Mouse (Mus musculus) cortical plate, adult 2 months (tissue): ENCODE measurements around the gene Grm1.

Experiments used
- CTCF ChIP-seq: fragments of 200-500 bp; IDR thresholded peaks from 2 replicates; pipeline ENCODE4 v1.5.1; 2011; ENCODE audit warnings: mild to moderate bottlenecking, control low read depth, low read length; ENCODE audit not compliant: insufficient read depth; ENCODE audit errors: extremely low read depth
- POLR2A ChIP-seq: fragments of 200-500 bp; IDR thresholded peaks from 2 replicates; pipeline ENCODE4 v1.6.1; 2011; ENCODE audit warnings: mild to moderate bottlenecking, low read length, control low read depth; ENCODE audit not compliant: insufficient read depth; ENCODE audit errors: extremely low read depth

DNA sequence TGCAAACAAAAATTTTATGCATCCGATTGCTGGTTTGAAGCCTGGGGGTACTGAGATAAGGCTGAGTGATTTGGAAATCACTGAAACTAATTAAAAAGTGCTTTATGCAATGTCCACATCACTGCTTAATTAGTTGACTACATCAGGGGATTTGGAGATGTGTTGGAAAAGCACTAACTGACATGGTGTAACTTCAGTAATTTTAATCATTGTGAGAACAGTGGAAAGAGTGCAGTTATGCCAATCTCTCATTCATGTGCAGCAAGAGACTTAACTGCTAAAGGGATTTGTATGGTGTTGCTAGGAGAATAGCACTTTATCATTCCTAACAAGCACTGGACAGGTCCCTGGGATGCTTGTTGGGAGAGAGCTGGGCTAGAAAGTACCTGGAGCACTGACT is 307.3 kb downstream of the Grm1 start:
- no peak for TF ChIP-seq CTCF
- no peak for TF ChIP-seq POLR2A
